Mouse (Mus musculus) activated CD4-positive, CD25-positive, alpha-beta regulatory T cell, adult 4 months (primary cell): Measurements from ENCODE around the gene Rhox2b. TPM values are rescaled to one million over a fixed set of nuclear protein-coding genes. Genes with fewer than 3 reads are reported as not detected.
"Not testable (repeated sequence)": the region's sequence is repeated elsewhere in the genome, so short reads cannot be mapped to it uniquely, and the experiment has no call there.

Experiments
- ATAC-seq: one replicate; pipeline ENCODE4 v1.8.0; 2017
- polyA plus RNA-seq, 2 experiments: library from polyadenylated mRNA; unstranded; fragments of 100-300 nt; shearing (Covaris generic); gene quantifications; one replicate each; pipeline ENCODE4 v1.2.1; 2017

Rhox2b gene
- not detected for polyA plus RNA-seq

- ATAC-seq: not testable (repeated sequence)
Observed at GRCm38 (mm10) chrX:37411767-37412166, at the start of gene Rhox2b. Gene Rhox2b (plus strand): TSS chrX:37412067.

GRCm38 (mm10) chrX:37379728-37380127 lies 32.1 kb upstream of the Rhox2b start, which contains the start of gene Rhox3a2:
Gene Rhox3a2 (plus strand): TSS chrX:37380028.
- not testable (repeated sequence) for ATAC-seq

GRCm38 (mm10) chrX:37390548-37390947 lies 21.3 kb upstream of the Rhox2b start, which contains the start of gene Rhox4a2:
Gene Rhox4a2 (plus strand): TSS chrX:37390848.
- ATAC-seq: not testable (repeated sequence)

GRCm38 (mm10) chrX:37432194-37432593 lies 20.3 kb downstream of the Rhox2b start, which contains the start of gene Rhox4b:
Gene Rhox4b (plus strand): TSS chrX:37432494.
- not testable (repeated sequence) for ATAC-seq

- ATAC-seq: not testable (repeated sequence)
Observed at GRCm38 (mm10) chrX:37453380-37453779, 41.5 kb downstream of the Rhox2b start, which contains the start of gene Rhox2c. Gene Rhox2c (plus strand): TSS chrX:37453680.

- not testable (repeated sequence) for ATAC-seq
Observed at GRCm38 (mm10) chrX:37458285-37458684, 46.4 kb downstream of the Rhox2b start, which contains the start of gene Rhox3c. Gene Rhox3c (plus strand): TSS chrX:37458585.

Other genes with a start within 250 kb of the Rhox2b start
- under 1 TPM in 1 of 2 experiments, not detected in 1; 0.19 TPM for gene Akap14, start 243.2 kb upstream of the Rhox2b start, polyA plus RNA-seq
- gene Ndufa1, start 220.9 kb upstream of the Rhox2b start, polyA plus RNA-seq: 100 to 1,000 TPM; 295 to 357 TPM
- gene Rnf113a1, start 220.8 kb upstream of the Rhox2b start, polyA plus RNA-seq: 10 to 100 TPM in 1 of 2 experiments, 1 to 10 TPM in 1; 9.5 to 10.9 TPM
- gene Gm9, start 201.0 kb upstream of the Rhox2b start, polyA plus RNA-seq: not detected
- not detected for gene Rhox1, start 189.8 kb upstream of the Rhox2b start, polyA plus RNA-seq
- gene Rhox2a, start 167.1 kb upstream of the Rhox2b start, polyA plus RNA-seq: not detected
- not detected for gene Rhox3a, start 162.1 kb upstream of the Rhox2b start, polyA plus RNA-seq
- not detected for gene Rhox4a, start 146.7 kb upstream of the Rhox2b start, polyA plus RNA-seq
- not detected for gene Rhox3a2, start 32.0 kb upstream of the Rhox2b start, polyA plus RNA-seq
- not detected for gene Rhox4a2, start 21.2 kb upstream of the Rhox2b start, polyA plus RNA-seq
- gene Rhox4b, start 20.4 kb downstream of the Rhox2b start, polyA plus RNA-seq: under 1 TPM in 1 of 2 experiments, not detected in 1; 0.33 TPM
- gene Rhox2c, start 41.6 kb downstream of the Rhox2b start, polyA plus RNA-seq: not detected
- gene Rhox3c, start 46.5 kb downstream of the Rhox2b start, polyA plus RNA-seq: not detected
- not detected for gene Rhox4c, start 68.3 kb downstream of the Rhox2b start, polyA plus RNA-seq
- gene Rhox2d, start 81.4 kb downstream of the Rhox2b start, polyA plus RNA-seq: not detected
- under 1 TPM in 1 of 2 experiments, not detected in 1; 0.27 TPM for gene Rhox4d, start 102.3 kb downstream of the Rhox2b start, polyA plus RNA-seq
- not detected for gene Rhox2e, start 118.4 kb downstream of the Rhox2b start, polyA plus RNA-seq
- gene Rhox3e, start 130.0 kb downstream of the Rhox2b start, polyA plus RNA-seq: not detected
- gene Rhox4e, start 145.3 kb downstream of the Rhox2b start, polyA plus RNA-seq: not detected
- gene Rhox2f, start 159.3 kb downstream of the Rhox2b start, polyA plus RNA-seq: not detected
- gene Rhox3f, start 168.9 kb downstream of the Rhox2b start, polyA plus RNA-seq: not detected
- gene Rhox4f, start 195.6 kb downstream of the Rhox2b start, polyA plus RNA-seq: under 1 TPM in 1 of 2 experiments, not detected in 1; 0.45 TPM
- gene Rhox3g, start 216.5 kb downstream of the Rhox2b start, polyA plus RNA-seq: not detected
- not detected for gene Rhox2g, start 231.4 kb downstream of the Rhox2b start, polyA plus RNA-seq
- not detected for gene Rhox4g, start 239.3 kb downstream of the Rhox2b start, polyA plus RNA-seq